Mouse (Mus musculus) skeletal muscle tissue, postnatal 0 days (tissue): ENCODE results near the gene Faiml. TPM values are rescaled to one million over a fixed set of nuclear protein-coding genes. Genes with fewer than 3 reads are reported as not detected.

Source experiments
- polyA plus RNA-seq: library from polyadenylated mRNA; unstranded; fragments of >200 nt; fragmentation: Nextera tagmentation; extraction: Ambion mirVana; gene quantifications from 2 replicates; pipeline ENCODE4 v1.2.1, GENCODE M21; 2015

Gene Faiml
- not detected in 2 replicates for polyA plus RNA-seq

DNA sequence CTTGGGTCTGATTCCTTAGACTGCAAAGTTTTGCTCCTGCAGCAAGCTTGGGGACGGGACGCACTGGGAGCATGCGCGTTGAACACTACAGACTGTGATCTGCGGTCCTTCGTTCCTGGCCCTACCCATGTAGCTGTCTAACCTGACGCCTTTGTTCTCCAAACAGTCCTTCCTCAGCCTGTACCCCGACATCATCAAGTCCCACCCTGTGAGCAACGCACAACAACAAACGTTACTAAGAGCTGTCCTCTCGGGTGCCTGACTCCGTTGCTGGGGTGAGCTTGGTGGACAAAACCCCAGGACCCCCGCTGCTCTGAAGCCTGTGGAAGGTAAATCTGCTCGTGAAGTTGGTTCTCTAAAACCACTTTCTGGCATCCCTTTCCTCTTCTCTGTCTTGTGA is at the start of gene Faiml:
Faiml (minus strand) TSS at position 101 of the 400 bp plus-strand sequence.

DNA sequence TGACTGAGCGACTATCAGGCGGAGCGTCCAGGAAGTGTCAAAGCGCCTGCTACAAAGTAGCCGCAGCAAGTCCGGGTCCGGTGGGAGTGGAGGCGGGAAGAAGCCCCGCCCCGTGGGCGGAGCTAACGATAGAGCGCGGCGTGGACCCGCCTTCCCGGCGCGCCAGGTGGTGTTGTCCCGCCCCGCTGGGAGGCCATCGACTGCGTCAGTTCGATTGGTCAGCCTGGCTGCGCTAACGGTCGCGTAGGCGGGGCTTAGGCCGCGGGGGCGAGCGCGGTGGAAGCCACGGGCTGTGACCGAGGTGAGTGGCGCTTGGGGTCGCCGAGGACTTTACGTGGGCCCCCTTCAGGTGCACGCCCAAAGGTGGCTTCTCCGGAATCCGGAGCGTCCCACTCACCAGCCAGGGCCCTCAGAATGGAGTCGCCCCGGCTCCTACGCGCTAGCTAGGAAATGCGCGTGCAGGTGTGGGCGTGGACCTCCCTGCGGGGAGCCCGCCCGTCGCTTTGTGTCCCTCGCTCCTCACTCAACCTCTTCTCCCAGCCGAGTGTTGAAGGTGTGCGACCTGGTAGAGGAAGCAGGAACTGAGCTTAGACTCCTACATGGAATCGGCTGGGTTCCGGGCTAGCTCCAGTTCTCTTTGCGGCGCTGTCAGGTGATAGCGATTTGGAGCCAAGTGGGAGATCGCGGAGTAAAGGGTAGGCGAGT is 6.3 kb upstream of the Faiml start, which contains the start of gene Cep70:
Cep70 (plus strand) TSS at position 178 of the 705 bp plus-strand sequence.

Other genes starting within 250 kb of the Faiml start
- gene Gm1123, start 201.5 kb downstream of the Faiml start, polyA plus RNA-seq = 0.09 TPM in 1 of 2 replicates, not detected in the other
- 0.44 and 1.5 TPM in 2 replicates for gene Pik3cb, start 96.6 kb downstream of the Faiml start, polyA plus RNA-seq
- gene Cep70, start 6.1 kb upstream of the Faiml start, polyA plus RNA-seq = 9.4 and 11.8 TPM in 2 replicates
- 0.04 and 0.28 TPM in 2 replicates for gene Esyt3, start 121.3 kb upstream of the Faiml start, polyA plus RNA-seq
- gene Mras, start 200.1 kb upstream of the Faiml start, polyA plus RNA-seq = 9.5 and 14.1 TPM in 2 replicates
- not detected in 2 replicates for gene Nme9, start 214.2 kb upstream of the Faiml start, polyA plus RNA-seq